Mouse (Mus musculus): ENCODE measurements around the gene Thra.
A peak's percentile ranks its signal among the peaks of the same experiment; 100 is the strongest.
"Not testable (repeated sequence)": the region's sequence is repeated elsewhere in the genome, so short reads cannot be mapped to it uniquely, and the experiment has no call there.

The Thra gene

GRCm38 (mm10) chr11:98717904-98718303 is 22.5 kb upstream of the Thra start:
- DNase-seq (ENCODE audit: low spot score) = peak; percentile 71

- no peak for DNase-seq (ENCODE audit: low spot score)
Measured at GRCm38 (mm10) chr11:98720756-98721155, 19.7 kb upstream of the Thra start.

- DNase-seq (ENCODE audit: low spot score) = peak; percentile 91
Measured at GRCm38 (mm10) chr11:98721458-98722226, 18.8 kb upstream of the Thra start.

GRCm38 (mm10) chr11:98723098-98723497 is 17.3 kb upstream of the Thra start:
- DNase-seq (ENCODE audit: low spot score) = no peak

GRCm38 (mm10) chr11:98725926-98726506 is 14.4 kb upstream of the Thra start:
- DNase-seq (ENCODE audit: low spot score) = no peak

- peak; percentile 94 for DNase-seq (ENCODE audit: low spot score)
Measured at GRCm38 (mm10) chr11:98729119-98729588, 11.3 kb upstream of the Thra start, which contains the start of gene Med24. Med24 (minus strand) TSS chr11:98729435.

- DNase-seq (ENCODE audit: low spot score) = no peak
Measured at GRCm38 (mm10) chr11:98730727-98731126, 9.7 kb upstream of the Thra start.

- DNase-seq (ENCODE audit: low spot score) = no peak
Measured at GRCm38 (mm10) chr11:98731134-98731533, 9.3 kb upstream of the Thra start.

GRCm38 (mm10) chr11:98734020-98734419 is 6.4 kb upstream of the Thra start:
- DNase-seq (ENCODE audit: low spot score) = no peak

GRCm38 (mm10) chr11:98735111-98735510 is 5.3 kb upstream of the Thra start:
- DNase-seq (ENCODE audit: low spot score) = no peak

GRCm38 (mm10) chr11:98736176-98736575 is 4.3 kb upstream of the Thra start:
- DNase-seq (ENCODE audit: low spot score) = no peak

GRCm38 (mm10) chr11:98737220-98737619 is 3.2 kb upstream of the Thra start:
- not testable (repeated sequence) for DNase-seq (ENCODE audit: low spot score)

- DNase-seq (ENCODE audit: low spot score) = no peak
Measured at GRCm38 (mm10) chr11:98738428-98738911, 2.0 kb upstream of the Thra start.

GRCm38 (mm10) chr11:98738925-98739324 is 1.5 kb upstream of the Thra start:
- DNase-seq (ENCODE audit: low spot score) = no peak

- DNase-seq (ENCODE audit: low spot score) = no peak
Measured at GRCm38 (mm10) chr11:98740026-98740392, 429 bp upstream of the Thra start.

- no peak for DNase-seq (ENCODE audit: low spot score)
Measured at GRCm38 (mm10) chr11:98741051-98741620, 698 bp downstream of the Thra start.

- DNase-seq (ENCODE audit: low spot score) = peak; percentile 80
Measured at GRCm38 (mm10) chr11:98741622-98742396, 1.4 kb downstream of the Thra start.

- no peak for DNase-seq (ENCODE audit: low spot score)
Measured at GRCm38 (mm10) chr11:98742397-98743291, 2.2 kb downstream of the Thra start.

- DNase-seq (ENCODE audit: low spot score) = no peak
Measured at GRCm38 (mm10) chr11:98743655-98744345, 3.4 kb downstream of the Thra start.

- DNase-seq (ENCODE audit: low spot score) = no peak
Measured at GRCm38 (mm10) chr11:98744456-98745019, 4.1 kb downstream of the Thra start.

Measured in lung, postnatal 25 days (tissue).